Mouse (Mus musculus) splenic B cell, adult 2 months (primary cell): ENCODE measurements around the gene Krt4.

Experiments
- DNase-seq: peaks from one replicate; pipeline ENCODE4 v3.0.0-alpha.2; 2011; ENCODE audit warnings: low read depth, low spot score
- H3K27me3 ChIP-seq: 2 replicates; pipeline ENCODE4 v1.6.1; 2012; ENCODE audit warnings: mild to moderate bottlenecking, low read length, moderate library complexity, mixed read lengths; ENCODE audit not compliant: control insufficient read depth, poor library complexity, insufficient read depth, severe bottlenecking
- H3K36me3 ChIP-seq: 2 replicates; pipeline ENCODE4 v1.6.1; 2012; ENCODE audit warnings: mild to moderate bottlenecking, low read length, moderate library complexity, mixed read lengths; ENCODE audit not compliant: control insufficient read depth, poor library complexity, insufficient read depth, severe bottlenecking

Gene Krt4

GRCm38 (mm10) chr15:101924635-101925034 is at the start of gene Krt4:
TSS of gene Krt4 (minus strand) at chr15:101924735.
- DNase-seq, result no peak
- Histone ChIP-seq H3K36me3 (no peaks in the 10 kb centered on the region), H3K27me3 (no peaks in the 10 kb centered on the region)

DNA sequence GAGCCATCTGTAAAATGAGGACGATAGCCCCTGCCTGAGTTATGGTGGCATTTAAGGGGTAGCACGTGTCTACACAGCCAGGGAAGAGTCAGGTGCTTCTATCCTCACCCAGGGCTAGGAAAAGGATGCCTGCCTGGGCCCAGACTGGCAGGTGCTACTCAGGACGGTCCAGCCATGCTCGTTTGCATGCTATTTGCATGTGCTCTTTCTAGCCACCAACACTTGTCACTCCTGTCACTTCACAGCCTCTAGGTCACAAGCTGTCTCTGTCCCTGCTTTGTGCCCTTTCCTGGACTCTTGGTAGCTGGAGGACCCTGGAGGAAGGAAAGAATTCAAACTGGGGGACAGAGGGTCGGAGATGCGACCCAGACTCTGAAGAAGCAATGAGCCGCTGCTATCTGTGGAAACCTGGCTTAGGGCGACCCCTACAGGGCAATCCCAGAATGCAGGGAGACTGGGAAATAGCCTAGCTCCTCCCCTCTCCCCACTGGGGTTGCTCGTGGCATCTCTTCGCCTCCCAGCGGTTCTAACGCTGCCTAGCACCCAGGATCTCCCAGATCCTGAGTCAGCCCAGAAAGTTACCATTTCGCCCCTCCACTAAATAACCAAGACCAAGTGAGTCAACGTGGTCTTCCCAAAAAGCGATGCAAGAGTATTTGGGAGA is 49.0 kb upstream of the Krt4 start:
- no peaks in the 10 kb centered on the region for H3K36me3 ChIP-seq
- DNase-seq, result peak; percentile 79
- no peaks in the 10 kb centered on the region for H3K27me3 ChIP-seq

DNA sequence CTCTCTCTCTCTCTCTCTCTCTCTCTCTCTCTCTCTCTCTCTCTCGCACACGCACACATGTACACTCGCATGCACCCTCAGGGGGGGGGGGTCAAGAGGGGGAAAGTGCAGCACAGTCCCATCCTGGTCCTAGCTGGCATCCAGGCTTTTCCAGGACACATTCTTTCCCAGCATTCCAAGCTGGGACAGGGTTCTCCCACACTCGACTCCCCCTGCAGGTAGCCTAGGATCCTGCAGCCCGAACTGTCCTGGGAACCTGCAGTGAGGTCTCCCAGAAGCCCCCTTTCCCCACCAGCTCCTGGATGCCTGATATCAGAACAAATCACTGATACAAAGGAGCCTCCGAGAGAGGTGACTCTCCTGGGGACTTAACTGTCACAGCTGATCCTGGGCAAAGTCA is 46.0 kb upstream of the Krt4 start:
- H3K27me3 ChIP-seq, result no peaks in the 10 kb centered on the region
- no peak for DNase-seq

DNA sequence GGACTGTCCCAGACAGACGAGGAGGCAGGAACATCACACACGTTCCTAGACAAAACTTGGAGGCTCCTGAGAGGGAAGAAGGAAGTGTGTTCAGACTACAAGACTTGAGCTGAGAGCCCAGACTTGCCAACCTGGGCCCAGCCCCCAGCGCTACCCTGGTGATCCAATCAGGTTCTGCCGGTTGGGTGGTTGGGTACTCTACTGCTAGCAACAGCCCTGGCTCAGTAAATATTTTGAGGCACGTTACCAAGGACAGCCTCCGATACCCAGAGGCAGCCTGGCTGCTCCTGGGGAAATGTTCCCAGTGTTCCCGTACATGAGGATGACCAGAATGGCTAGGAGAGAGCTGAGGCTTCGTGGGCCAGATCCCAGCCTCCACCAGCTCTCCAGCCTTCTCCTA is 42.3 kb upstream of the Krt4 start:
- Histone ChIP-seq H3K36me3 (no peaks in the 10 kb centered on the region), H3K27me3 (no peaks in the 10 kb centered on the region)
- DNase-seq, result no peak

More for the DNA sequence above, 46.0 kb upstream of the Krt4 start:
- H3K36me3 ChIP-seq, result no peaks in the 10 kb centered on the region

DNA sequence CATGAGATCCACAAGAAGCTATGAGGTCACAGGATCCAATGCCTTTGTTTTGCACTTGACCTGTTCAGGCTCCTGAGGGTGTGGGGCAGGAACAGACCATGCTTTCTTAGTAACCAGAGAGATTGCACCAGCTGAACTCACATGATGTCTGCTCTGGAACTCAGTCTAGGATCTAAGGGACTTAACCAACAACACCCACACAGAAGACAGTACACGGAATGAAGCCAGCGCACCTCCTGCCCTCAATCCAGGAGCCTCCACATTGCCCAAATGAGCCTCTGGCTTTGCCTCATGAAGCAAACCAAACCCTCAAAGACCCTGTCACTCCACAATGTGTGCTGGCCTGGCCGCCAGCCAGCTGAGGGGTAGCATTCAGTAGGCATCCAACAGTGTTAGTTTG is 34.4 kb upstream of the Krt4 start:
- Histone ChIP-seq H3K27me3 (no peaks in the 10 kb centered on the region), H3K36me3 (no peaks in the 10 kb centered on the region)

GRCm38 (mm10) chr15:101954187-101954586 is 29.7 kb upstream of the Krt4 start, which contains the start of gene Krt78:
TSS of gene Krt78 (minus strand) at chr15:101954287.
- Histone ChIP-seq H3K36me3 (no peaks in the 10 kb centered on the region), H3K27me3 (no peaks in the 10 kb centered on the region)
- DNase-seq, result no peak

More for the DNA sequence above, 34.4 kb upstream of the Krt4 start:
- no peak for DNase-seq

DNA sequence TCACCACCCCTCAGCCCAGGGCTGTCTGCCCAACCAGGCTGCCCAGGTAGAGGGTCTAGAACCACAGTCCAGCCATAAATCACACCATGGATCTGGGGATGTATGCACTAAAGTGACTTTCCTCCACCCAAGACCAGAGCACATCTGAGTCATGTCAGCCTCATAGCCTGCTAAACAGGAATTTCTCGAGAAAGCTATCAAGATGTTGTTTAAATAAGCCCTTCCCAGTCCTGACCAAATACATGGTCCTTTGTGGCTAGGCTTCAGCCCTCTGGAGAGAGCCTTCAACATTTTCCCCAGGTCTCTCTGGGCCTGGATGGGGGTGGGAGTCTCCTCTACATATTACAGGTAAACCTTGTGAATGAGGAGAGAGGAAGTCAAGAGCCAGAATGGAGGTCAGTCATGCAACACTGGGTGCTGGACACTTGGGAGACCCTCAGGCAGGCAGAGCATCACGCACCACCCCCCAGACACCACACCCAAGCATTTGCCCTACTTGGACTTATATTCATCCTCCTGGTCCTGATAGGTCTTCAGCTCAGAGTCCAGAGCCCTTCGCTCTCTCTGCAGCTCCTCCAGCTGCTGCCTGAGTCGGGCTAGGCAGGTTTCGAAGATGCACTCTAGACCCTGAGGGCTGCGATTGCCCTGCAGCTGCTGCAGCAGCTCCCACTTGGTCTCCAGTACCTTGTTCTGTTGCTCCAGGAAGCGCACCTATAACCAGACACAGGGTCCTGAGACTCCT is 28.4 kb upstream of the Krt4 start:
- no peaks in the 10 kb centered on the region for H3K36me3 ChIP-seq
- DNase-seq, result no peak
- H3K27me3 ChIP-seq, result no peaks in the 10 kb centered on the region

DNA sequence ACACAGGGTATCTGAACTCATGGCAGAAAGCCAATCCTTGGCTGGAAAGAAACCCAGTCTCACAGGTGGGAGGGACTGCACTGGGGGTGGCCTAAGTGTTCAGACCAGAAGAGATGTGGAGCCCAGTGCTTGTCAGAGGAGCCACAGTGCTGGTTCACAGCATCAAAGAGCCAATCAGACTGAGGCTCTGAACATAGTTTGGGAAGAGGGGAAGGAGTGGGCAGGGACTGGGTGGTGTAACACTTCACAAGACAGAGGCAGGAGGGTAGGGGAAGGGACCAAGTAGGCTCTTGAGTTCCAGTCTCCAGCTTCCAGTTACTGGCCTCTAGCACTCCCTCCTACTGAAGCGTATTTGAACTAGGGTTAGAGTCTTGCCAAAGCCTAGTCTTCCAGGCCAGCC is 20.9 kb upstream of the Krt4 start:
- no peaks in the 10 kb centered on the region for H3K36me3 ChIP-seq
- no peaks in the 10 kb centered on the region for H3K27me3 ChIP-seq
- no peak for DNase-seq

GRCm38 (mm10) chr15:101941948-101942347 is 17.4 kb upstream of the Krt4 start:
- H3K27me3 ChIP-seq, result no peaks in the 10 kb centered on the region
- no peaks in the 10 kb centered on the region for H3K36me3 ChIP-seq
- DNase-seq, result no peak

DNA sequence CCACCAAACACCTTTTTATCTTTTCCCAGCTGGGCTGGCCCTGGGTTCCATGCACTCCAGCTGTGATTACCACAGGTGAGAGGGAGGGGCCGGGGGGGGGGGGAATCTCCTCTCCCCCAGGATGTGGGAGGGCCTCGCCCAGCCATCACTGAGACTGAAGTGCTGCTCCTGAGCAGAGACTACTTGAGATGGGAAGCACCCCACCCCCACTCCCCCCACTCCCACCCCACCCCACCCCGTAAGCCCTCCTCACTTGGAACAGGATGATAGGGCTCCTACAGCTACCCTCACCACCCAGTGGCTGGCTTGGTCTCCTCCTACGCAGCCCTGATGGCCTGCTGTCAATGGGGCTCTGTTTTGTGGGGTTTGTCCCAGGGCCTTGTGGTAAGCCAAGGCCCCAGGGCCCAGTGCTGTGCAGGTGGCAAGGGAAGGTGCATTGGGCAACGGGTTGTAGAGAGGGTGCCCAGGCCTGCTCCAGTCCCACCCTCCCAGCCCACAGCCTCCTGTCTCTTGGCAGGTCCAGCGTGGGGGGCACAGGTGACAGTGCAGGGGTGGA is 15.8 kb upstream of the Krt4 start, which contains the start of gene Krt79:
Krt79 (minus strand) TSS at position 51 of the 556 bp plus-strand sequence.
- no peaks in the 10 kb centered on the region for H3K36me3 ChIP-seq
- DNase-seq, result no peak
- H3K27me3 ChIP-seq, result no peaks in the 10 kb centered on the region

GRCm38 (mm10) chr15:101938600-101939308 is 14.2 kb upstream of the Krt4 start:
- H3K36me3 ChIP-seq, result no peaks in the 10 kb centered on the region
- no peaks in the 10 kb centered on the region for H3K27me3 ChIP-seq
- DNase-seq, result no peak

GRCm38 (mm10) chr15:101933024-101933423 is 8.5 kb upstream of the Krt4 start:
- DNase-seq, result no peak
- Histone ChIP-seq H3K27me3 (no peaks in the 10 kb centered on the region), H3K36me3 (no peaks in the 10 kb centered on the region)

DNA sequence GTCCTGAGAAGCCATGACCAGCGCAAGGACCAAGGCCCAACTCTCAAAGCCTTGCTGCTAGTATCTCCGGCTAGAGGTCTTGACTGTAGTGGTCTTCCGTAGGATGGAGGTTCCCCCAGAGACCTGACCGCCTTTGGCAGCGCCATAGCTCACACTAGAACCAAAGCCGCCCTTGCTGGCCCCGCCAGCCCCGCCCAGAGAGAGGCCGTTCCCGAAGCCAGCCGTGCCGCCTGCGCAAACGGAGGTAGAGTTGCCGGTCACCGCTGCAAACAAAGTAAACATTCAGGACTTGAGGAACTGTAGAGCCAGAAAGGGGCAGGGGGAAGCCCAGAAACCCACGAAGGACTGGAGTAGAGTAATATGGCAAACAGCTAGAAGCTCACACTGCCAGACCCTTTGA is 5.1 kb upstream of the Krt4 start:
- H3K27me3 ChIP-seq, result no peaks in the 10 kb centered on the region
- no peaks in the 10 kb centered on the region for H3K36me3 ChIP-seq
- no peak for DNase-seq

DNA sequence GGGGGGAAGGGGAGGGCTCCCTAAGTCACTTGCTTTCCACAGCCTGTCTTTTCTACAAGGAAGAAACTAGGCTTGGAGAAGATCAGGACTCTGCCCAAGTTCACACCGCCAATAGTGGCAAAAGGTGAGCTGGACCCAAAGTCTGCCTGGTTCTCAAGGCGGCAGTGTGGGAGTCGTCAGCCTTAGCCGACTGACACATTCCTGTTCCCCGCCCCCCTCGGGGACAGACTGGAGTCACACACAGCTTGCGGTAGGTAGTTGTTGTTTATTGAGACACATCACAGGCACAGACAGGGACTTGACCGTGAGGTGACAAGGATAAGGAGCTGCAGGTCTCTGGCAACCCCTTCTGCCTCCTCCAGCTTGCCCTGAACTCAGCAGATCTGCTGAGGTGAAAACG is 4.6 kb upstream of the Krt4 start:
- no peaks in the 10 kb centered on the region for H3K36me3 ChIP-seq
- DNase-seq, result no peak
- H3K27me3 ChIP-seq, result no peaks in the 10 kb centered on the region
